Mouse (Mus musculus) G1E (cell line): ENCODE data around the gene Il17rc. TPM values are rescaled to one million over a fixed set of nuclear protein-coding genes. Genes with fewer than 3 reads are reported as not detected.

Experiments
- ATAC-seq: 2 replicates; pipeline ENCODE4 v1.8.0; 2016; ENCODE audit warnings: mild to moderate bottlenecking; ENCODE audit not compliant: insufficient number of reproducible peaks, poor library complexity, low FRiP score, severe bottlenecking; ENCODE audit errors: extremely low read depth
- DNase-seq: peaks from one replicate; pipeline ENCODE4 v3.0.0; 2012; ENCODE audit warnings: low spot score
- H3K27me3 ChIP-seq: 2 replicates; pipeline ENCODE4 v1.6.1; 2012; ENCODE audit warnings: mild to moderate bottlenecking, low read length, inconsistent platforms; ENCODE audit not compliant: insufficient read depth
- H3K36me3 ChIP-seq: replicated peaks from 2 replicates; pipeline ENCODE3; 2012; ENCODE audit warnings: mild to moderate bottlenecking, inconsistent platforms
- H3K4me1 ChIP-seq: 2 replicates; pipeline ENCODE4 v1.6.1; 2012; ENCODE audit warnings: low read depth, low read length, inconsistent platforms, mixed read lengths; ENCODE audit not compliant: insufficient read depth
- H3K4me3 ChIP-seq: 2 replicates; pipeline ENCODE4 v1.5.1; 2012; ENCODE audit warnings: low read depth, mild to moderate bottlenecking, inconsistent platforms, low read length, moderate library complexity, mixed read lengths
- H3K9me3 ChIP-seq: replicated peaks from 2 replicates; pipeline ENCODE4 v1.6.1; 2012; ENCODE audit warnings: inconsistent platforms
- CTCF ChIP-seq: IDR thresholded peaks from 2 replicates; pipeline ENCODE4 v1.5.1; 2012; ENCODE audit warnings: low read depth, low read length, inconsistent platforms, mixed read lengths
- GATA1 ChIP-seq: IDR thresholded peaks from 2 replicates; pipeline ENCODE4 v1.6.1; 2012; ENCODE audit warnings: borderline replicate concordance, low read length, inconsistent platforms, mixed read lengths
- GATA2 ChIP-seq: IDR thresholded peaks from 2 replicates; pipeline ENCODE4 v1.6.1; 2012; ENCODE audit warnings: low read depth, low read length, inconsistent platforms, borderline replicate concordance
- POLR2AphosphoS5 ChIP-seq: IDR thresholded peaks from 2 replicates; pipeline ENCODE4 v1.6.1; 2012; ENCODE audit warnings: low read depth, low read length, inconsistent platforms; ENCODE audit not compliant: insufficient replicate concordance
- TAL1 ChIP-seq: conservative IDR thresholded peaks from 2 replicates; pipeline ENCODE4 v1.6.1; 2012; ENCODE audit warnings: low read depth, low read length, inconsistent platforms, mixed read lengths
- polyA plus RNA-seq: library from polyadenylated mRNA; stranded (reverse); fragments of >175 nt; gene quantifications from 2 replicates; pipeline ENCODE4 v1.2.3, GENCODE M21; 2012
- total RNA-seq, 2 experiments: library from RNA; stranded (forward) in 1 of 2; stranded (reverse) in 1 of 2; fragments of 200-1000 nt in 1 of 2; fragments of >200 nt in 1 of 2; fragmentation: Nextera tagmentation in 1 of 2; gene quantifications; 2 replicates each; pipeline ENCODE4 v1.2.3; 2014 to 2017

Gene Il17rc
- total and polyA plus RNA-seq, 3 experiments: 0.07 TPM; not detected in 2

DNA sequence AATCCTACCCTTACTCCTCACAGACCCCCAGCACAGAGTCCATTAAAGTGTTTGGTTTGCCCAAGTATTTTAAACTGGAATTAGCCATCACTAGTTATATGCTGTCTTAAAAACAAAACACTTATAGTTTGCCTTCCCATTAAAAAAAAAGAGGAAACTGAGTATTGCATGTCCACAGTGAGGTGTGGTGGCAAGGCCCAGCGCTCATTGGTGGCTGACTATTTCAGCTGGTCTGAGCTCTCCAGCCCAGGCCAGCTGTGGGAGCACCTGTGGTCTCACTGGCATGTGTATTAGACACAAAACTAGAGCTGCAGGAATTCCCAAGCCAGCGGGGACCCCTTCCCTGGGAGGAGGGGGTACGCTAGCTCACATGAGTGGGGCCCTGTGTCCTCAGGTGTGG, 2.7 kb upstream of the Il17rc start:
- Histone ChIP-seq H3K36me3 (no peaks in the 10 kb centered on the region), H3K4me1 (peaks cover 23% of the 10 kb centered on the region), H3K4me3 (no peak overlapping the region), H3K9me3 (peaks cover 4% of the 10 kb centered on the region; the same call in 1 of the 2 replicates), H3K27me3 (peaks cover 70% of the 10 kb centered on the region)
- no peak for DNase-seq
- no peak for TF ChIP-seq TAL1
- TF ChIP-seq POLR2AphosphoS5: no peak
- TF ChIP-seq GATA2: no peak
- no peak for TF ChIP-seq CTCF
- no peak for TF ChIP-seq GATA1
- ATAC-seq: no peak

- ATAC-seq: peak; percentile 38; the same call in 1 of the 2 replicates
- Histone ChIP-seq H3K4me3 (no peak overlapping the region), H3K9me3 (peaks cover 4% of the 10 kb centered on the region; the same call in 1 of the 2 replicates), H3K4me1 (peaks cover 27% of the 10 kb centered on the region), H3K27me3 (peaks cover 72% of the 10 kb centered on the region), H3K36me3 (no peaks in the 10 kb centered on the region)
- peak; percentile 74 for TF ChIP-seq CTCF
- no peak for TF ChIP-seq POLR2AphosphoS5
- TF ChIP-seq TAL1: no peak
- DNase-seq: peak; percentile 40
Observed at GRCm38 (mm10) chr6:113469021-113469420, 2.2 kb upstream of the Il17rc start.

DNA sequence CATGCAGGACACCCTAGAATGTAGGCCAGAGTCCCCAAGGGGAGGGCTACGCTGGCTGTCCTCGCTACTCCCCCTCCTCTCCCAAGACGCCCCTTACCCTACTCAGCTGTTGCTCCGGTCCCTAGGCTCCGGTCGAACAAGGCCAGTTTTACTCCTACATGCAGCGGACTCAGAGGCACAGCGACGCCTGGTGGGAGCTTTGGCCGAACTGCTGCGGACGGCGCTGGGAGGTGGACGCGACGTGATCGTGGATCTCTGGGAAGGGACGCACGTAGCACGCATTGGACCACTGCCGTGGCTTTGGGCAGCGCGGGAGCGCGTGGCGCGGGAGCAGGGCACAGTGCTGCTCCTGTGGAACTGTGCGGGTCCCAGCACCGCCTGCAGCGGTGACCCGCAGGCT, 1.8 kb upstream of the Il17rc start:
- peaks cover 72% of the 10 kb centered on the region for H3K27me3 ChIP-seq
- no peaks in the 10 kb centered on the region for H3K36me3 ChIP-seq
- DNase-seq: no peak
- no peak for ATAC-seq
- TF ChIP-seq POLR2AphosphoS5: no peak
- no peak for TF ChIP-seq GATA2
- no peak for TF ChIP-seq CTCF
- no peak for TF ChIP-seq TAL1
- no peak for TF ChIP-seq GATA1
- 0 out of 2 replicates have a peak overlapping the region, but pooled peaks have one; percentile 4 for H3K4me3 ChIP-seq
- peaks cover 4% of the 10 kb centered on the region; the same call in 1 of the 2 replicates for H3K9me3 ChIP-seq
- H3K4me1 ChIP-seq: peaks cover 28% of the 10 kb centered on the region

DNA sequence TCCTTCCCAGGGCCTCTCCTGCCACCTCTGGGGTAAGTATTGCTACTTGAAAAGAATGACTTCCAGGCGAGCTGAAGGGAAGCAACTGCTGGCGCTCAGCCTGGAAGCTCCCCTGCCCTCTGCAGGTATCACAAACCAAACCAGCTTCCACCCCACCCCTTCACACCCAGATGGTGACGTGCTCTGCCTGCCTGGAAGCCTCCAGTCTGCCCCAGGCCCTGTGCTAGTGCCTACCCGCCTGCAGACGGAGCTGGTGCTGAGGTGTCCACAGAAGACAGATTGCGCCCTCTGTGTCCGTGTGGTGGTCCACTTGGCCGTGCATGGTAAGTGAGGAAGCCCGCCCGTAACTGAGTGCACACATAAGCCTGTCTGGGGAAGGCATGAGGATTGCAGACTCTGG, 834 bp downstream of the Il17rc start:
- TF ChIP-seq CTCF (no peak), GATA1 (no peak), TAL1 (no peak), POLR2AphosphoS5 (no peak), GATA2 (no peak)
- Histone ChIP-seq H3K36me3 (no peaks in the 10 kb centered on the region), H3K4me3 (no peak overlapping the region), H3K4me1 (peaks cover 36% of the 10 kb centered on the region), H3K9me3 (peaks cover 4% of the 10 kb centered on the region; the same call in 1 of the 2 replicates), H3K27me3 (peaks cover 77% of the 10 kb centered on the region)
- DNase-seq (no peak), ATAC-seq (no peak)

- peaks cover 36% of the 10 kb centered on the region for H3K4me1 ChIP-seq
- H3K36me3 ChIP-seq: no peaks in the 10 kb centered on the region
- H3K4me3 ChIP-seq: no peak overlapping the region
- peaks cover 4% of the 10 kb centered on the region; the same call in 1 of the 2 replicates for H3K9me3 ChIP-seq
- DNase-seq (no peak), ATAC-seq (no peak)
- H3K27me3 ChIP-seq: peaks cover 79% of the 10 kb centered on the region
- TF ChIP-seq GATA1 (no peak), POLR2AphosphoS5 (no peak), GATA2 (no peak), TAL1 (no peak), CTCF (no peak)
Observed at GRCm38 (mm10) chr6:113473246-113473645, 2.0 kb downstream of the Il17rc start.

DNA sequence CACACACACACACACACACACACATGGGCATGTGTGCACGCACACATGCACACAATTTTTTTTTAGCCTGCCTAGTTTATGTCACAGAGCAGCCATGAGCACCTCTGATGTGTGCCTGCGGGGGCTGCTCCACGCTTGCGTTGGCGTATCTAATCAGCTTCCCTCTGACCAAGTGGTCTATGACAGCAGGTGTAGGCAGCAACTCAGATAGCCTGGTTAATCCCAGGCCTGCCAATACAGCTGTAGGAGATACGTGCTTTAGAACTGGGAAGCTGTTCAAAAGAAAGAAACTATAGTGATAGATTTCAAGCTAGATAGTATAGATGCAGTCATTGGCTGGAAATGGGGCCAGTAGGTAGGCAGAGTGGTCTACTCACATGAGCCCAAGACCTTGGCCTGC, 2.5 kb downstream of the Il17rc start:
- DNase-seq (no peak), ATAC-seq (no peak)
- Histone ChIP-seq H3K27me3 (peaks cover 77% of the 10 kb centered on the region), H3K4me3 (no peak overlapping the region), H3K9me3 (peaks cover 4% of the 10 kb centered on the region; the same call in 1 of the 2 replicates), H3K36me3 (no peaks in the 10 kb centered on the region), H3K4me1 (peaks cover 35% of the 10 kb centered on the region)
- TF ChIP-seq CTCF (no peak), TAL1 (no peak), POLR2AphosphoS5 (no peak), GATA2 (no peak), GATA1 (no peak)

GRCm38 (mm10) chr6:113477353-113477752, 6.1 kb downstream of the Il17rc start:
- Histone ChIP-seq H3K36me3 (no peaks in the 10 kb centered on the region), H3K4me1 (peaks cover 25% of the 10 kb centered on the region), H3K9me3 (no peaks in the 10 kb centered on the region), H3K27me3 (peaks cover 66% of the 10 kb centered on the region), H3K4me3 (no peak overlapping the region)
- ATAC-seq: no peak
- DNase-seq: no peak
- TF ChIP-seq GATA1: no peak
- TF ChIP-seq TAL1: no peak
- TF ChIP-seq GATA2: no peak
- no peak for TF ChIP-seq POLR2AphosphoS5
- no peak for TF ChIP-seq CTCF
